Mouse (Mus musculus) small intestine, adult 2 months (tissue): ENCODE data around the gene Rps6kc1. TPM values are rescaled to one million over a fixed set of nuclear protein-coding genes. Genes with fewer than 3 reads are reported as not detected.

Experiments
- H3K27ac ChIP-seq: fragments of 200-500 bp; 2 replicates; pipeline ENCODE4 v1.5.1; 2012; ENCODE audit warnings: low read depth, low read length, control low read depth, inconsistent platforms; ENCODE audit not compliant: insufficient read depth
- H3K27me3 ChIP-seq: fragments of 200-500 bp; 2 replicates; pipeline ENCODE4 v1.6.1; 2012; ENCODE audit warnings: mild to moderate bottlenecking, moderate library complexity, low read length, inconsistent platforms; ENCODE audit not compliant: control insufficient read depth, insufficient read depth
- H3K36me3 ChIP-seq: fragments of 200-500 bp; 2 replicates; pipeline ENCODE4 v1.6.1; 2012; ENCODE audit warnings: mild to moderate bottlenecking, low read length, control low read depth, inconsistent platforms; ENCODE audit not compliant: control insufficient read depth, insufficient read depth
- H3K4me1 ChIP-seq: fragments of 200-500 bp; 2 replicates; pipeline ENCODE4 v1.6.1; 2012; ENCODE audit warnings: low read length, inconsistent platforms, mixed read lengths; ENCODE audit not compliant: control insufficient read depth, insufficient read depth, insufficient read length
- H3K4me3 ChIP-seq: fragments of 200-500 bp; 2 replicates; pipeline ENCODE4 v1.5.1; 2012; ENCODE audit warnings: low read depth, mild to moderate bottlenecking, control low read depth, inconsistent platforms, low read length, moderate library complexity
- CTCF ChIP-seq: fragments of 200-500 bp; IDR thresholded peaks from 2 replicates; pipeline ENCODE4 v1.5.1; 2012; ENCODE audit warnings: low read depth, mild to moderate bottlenecking, control low read depth, inconsistent platforms, low read length, moderate library complexity, mixed read lengths; ENCODE audit not compliant: insufficient replicate concordance, insufficient read length; ENCODE audit errors: extremely low read depth
- POLR2A ChIP-seq: fragments of 200-500 bp; IDR thresholded peaks from 2 replicates; pipeline ENCODE4 v1.6.1; 2012; ENCODE audit warnings: low read depth, mild to moderate bottlenecking, control low read depth, inconsistent platforms, low read length, moderate library complexity
- WGBS: fragments of 180-500 bp; shearing (Covaris S2); methylation state at CpG from one replicate; pipeline ENCODE4 v1.1.7; 2018; 5-methylcytosine and 5-hydroxymethylcytosine counted together
- polyA plus RNA-seq: library from polyadenylated mRNA; depleted of rRNA; stranded (reverse); fragments of >200 nt; gene quantifications from 2 replicates; pipeline ENCODE4 v1.2.3, GENCODE M21; 2012; rRNA removed

Gene Rps6kc1
- polyA plus RNA-seq, 1 experiment = 7.1 TPM

- no peak overlapping the region for H3K27ac ChIP-seq
- WGBS = 88% methylated on average over 20 of the region's 20 CpGs
- no peaks in the 10 kb centered on the region for H3K36me3 ChIP-seq
- H3K4me1 ChIP-seq = no peaks in the 10 kb centered on the region
- no peak for TF ChIP-seq CTCF
- TF ChIP-seq POLR2A = no peak
- H3K4me3 ChIP-seq = no peak overlapping the region
- no peaks in the 10 kb centered on the region for H3K27me3 ChIP-seq
Observed at GRCm38 (mm10) chr1:190653989-190654693, 257.4 kb downstream of the Rps6kc1 start.

- Histone ChIP-seq H3K27me3 (no peaks in the 10 kb centered on the region), H3K4me1 (no peaks in the 10 kb centered on the region), H3K36me3 (no peaks in the 10 kb centered on the region), H3K4me3 (no peak overlapping the region), H3K27ac (no peak overlapping the region)
- no peak for TF ChIP-seq POLR2A
- TF ChIP-seq CTCF = no peak
- 66% methylated on average over 6 of the region's 6 CpGs for WGBS
Observed at GRCm38 (mm10) chr1:190653081-190653480, 258.5 kb downstream of the Rps6kc1 start.

Other genes with a start within 250 kb of the Rps6kc1 start
- 6.7 and 19.6 TPM in 2 replicates for gene Angel2, start 13.3 kb upstream of the Rps6kc1 start, polyA plus RNA-seq
- gene Vash2, start 67.5 kb upstream of the Rps6kc1 start, polyA plus RNA-seq = 0.76 and 0.79 TPM in 2 replicates
- gene Flvcr1, start 114.4 kb upstream of the Rps6kc1 start, polyA plus RNA-seq = 37.3 and 86.3 TPM in 2 replicates
- not detected in 2 replicates for gene Spata45, start 124.9 kb upstream of the Rps6kc1 start, polyA plus RNA-seq
- gene Tatdn3, start 151.2 kb upstream of the Rps6kc1 start, polyA plus RNA-seq = 0.65 and 2.0 TPM in 2 replicates
- 1.4 and 1.6 TPM in 2 replicates for gene Nsl1, start 151.2 kb upstream of the Rps6kc1 start, polyA plus RNA-seq
- gene Batf3, start 186.1 kb upstream of the Rps6kc1 start, polyA plus RNA-seq = 5.7 and 11.5 TPM in 2 replicates